In genomic region chr2:71774246-71774951, GRCm38 (mm10) we compare ENCODE assay signal across 11 mouse cellular contexts. TPM values are rescaled to one million over a fixed set of nuclear protein-coding genes. Genes with fewer than 3 reads are reported as not detected.
A peak's percentile ranks its signal among the peaks of the same experiment; 100 is the strongest.
DNase-seq lines count a peak whose midpoint lies in the region; ATAC-seq lines count a peak whose summit lies in the region.
"Had no signal": no experiment of that assay in that cellular context is flagged by ENCODE, and none has a peak within 500 bp of the region (broad histone marks: within the 10 kb centered on the region; RNA-seq: fewer than 3 reads in every experiment).

No protein-coding gene starts in this region.

- peak overlapping the region; percentile 16 for H3K27ac ChIP-seq in lung, embryonic 15.5 days
- H3K27ac ChIP-seq in hindbrain, embryonic 15.5 days (replicated peaks): peak overlapping the region; percentile 72
- H3K27ac ChIP-seq: liver, embryonic 15.5 days had no signal

- H3K9me3 ChIP-seq in lung, embryonic 15.5 days: no peaks in the 10 kb centered on the region
- H3K9me3 ChIP-seq in hindbrain, embryonic 15.5 days: no peaks in the 10 kb centered on the region
- H3K9me3 ChIP-seq: liver, embryonic 15.5 days had no signal

- peaks cover 14% of the 10 kb centered on the region for H3K4me1 ChIP-seq in lung, embryonic 15.5 days
- peaks cover 15% of the 10 kb centered on the region for H3K4me1 ChIP-seq in hindbrain, embryonic 15.5 days (replicated peaks)
- H3K4me1 ChIP-seq: liver, embryonic 15.5 days had no signal

- H3K9ac ChIP-seq in lung, embryonic 15.5 days: no peak overlapping the region
- H3K9ac ChIP-seq in hindbrain, embryonic 15.5 days: no peak overlapping the region
- H3K9ac ChIP-seq: liver, embryonic 15.5 days had no signal

- H3K4me3 ChIP-seq in lung, embryonic 15.5 days: no peak overlapping the region
- no peak overlapping the region for H3K4me3 ChIP-seq in hindbrain, embryonic 15.5 days
- H3K4me3 ChIP-seq: liver, embryonic 15.5 days had no signal

- 38% methylated on average over 10 of the region's 10 CpGs for WGBS in lung, embryonic 15.5 days
- 63% methylated on average over 10 of the region's 10 CpGs for WGBS in hindbrain, embryonic 15.5 days

- no peak for DNase-seq in lung, postnatal 4 days
- DNase-seq in NIH3T3 (ENCODE audit: low read depth): peak; percentile 70
- DNase-seq in brain, adult 2 months (ENCODE audit: low read depth, low spot score): peak; percentile 12
- no peak for DNase-seq in urinary bladder, postnatal 25 days (ENCODE audit: low spot score)
- no peak for DNase-seq in embryo, embryonic 10.5 days (ENCODE audit: low spot score)
- DNase-seq: adrenal gland, postnatal 10 days; kidney, adult 2 months had no signal

- H3K4me2 ChIP-seq in lung, embryonic 15.5 days: peak overlapping the region; percentile 4; the same call in 1 of the 2 replicates
- no peak overlapping the region for H3K4me2 ChIP-seq in hindbrain, embryonic 15.5 days
- H3K4me2 ChIP-seq: liver, embryonic 15.5 days had no signal

- no peaks in the 10 kb centered on the region for H3K36me3 ChIP-seq in lung, embryonic 15.5 days
- H3K36me3 ChIP-seq in hindbrain, embryonic 15.5 days: no peaks in the 10 kb centered on the region
- H3K36me3 ChIP-seq: liver, embryonic 15.5 days had no signal

- H3K27me3 ChIP-seq in lung, embryonic 15.5 days: no peaks in the 10 kb centered on the region
- no peaks in the 10 kb centered on the region for H3K27me3 ChIP-seq in hindbrain, embryonic 15.5 days
- H3K27me3 ChIP-seq: CH12.LX; liver, embryonic 15.5 days had no signal

- peak; percentile 65; the same call in 1 of the 2 replicates for ATAC-seq in lung, embryonic 15.5 days (ENCODE audit: borderline replicate concordance, extremely low read depth, low FRiP score, low TSS enrichment)
- ATAC-seq in hindbrain, embryonic 15.5 days (ENCODE audit: low FRiP score, low read depth): no peak

RNA-seq across cellular contexts. Expression of gene Itga6, which starts 29.0 kb away (rescaled TPM):
- polyA plus RNA-seq in lung, embryonic 15.5 days (2015; fragmentation: Nextera tagmentation; extraction: Ambion mirVana): 77.1 and 81.4 TPM in 2 replicates
- polyA plus RNA-seq in hindbrain, embryonic 15.5 days (2015; fragmentation: Nextera tagmentation; extraction: Ambion mirVana): 26.8 and 27.1 TPM in 2 replicates

Comparison
In these comparisons a context has a peak if more than half of its experiments do, and no peak if none do; other contexts are left out.
1. DNase-seq: peak in NIH3T3 (single experiment) and brain, adult 2 months (single experiment); none in lung, postnatal 4 days (0 of 2), urinary bladder, postnatal 25 days (single experiment) and embryo, embryonic 10.5 days (single experiment).